Mouse (Mus musculus): Measurements from ENCODE around the gene Tas1r3.

DNA sequence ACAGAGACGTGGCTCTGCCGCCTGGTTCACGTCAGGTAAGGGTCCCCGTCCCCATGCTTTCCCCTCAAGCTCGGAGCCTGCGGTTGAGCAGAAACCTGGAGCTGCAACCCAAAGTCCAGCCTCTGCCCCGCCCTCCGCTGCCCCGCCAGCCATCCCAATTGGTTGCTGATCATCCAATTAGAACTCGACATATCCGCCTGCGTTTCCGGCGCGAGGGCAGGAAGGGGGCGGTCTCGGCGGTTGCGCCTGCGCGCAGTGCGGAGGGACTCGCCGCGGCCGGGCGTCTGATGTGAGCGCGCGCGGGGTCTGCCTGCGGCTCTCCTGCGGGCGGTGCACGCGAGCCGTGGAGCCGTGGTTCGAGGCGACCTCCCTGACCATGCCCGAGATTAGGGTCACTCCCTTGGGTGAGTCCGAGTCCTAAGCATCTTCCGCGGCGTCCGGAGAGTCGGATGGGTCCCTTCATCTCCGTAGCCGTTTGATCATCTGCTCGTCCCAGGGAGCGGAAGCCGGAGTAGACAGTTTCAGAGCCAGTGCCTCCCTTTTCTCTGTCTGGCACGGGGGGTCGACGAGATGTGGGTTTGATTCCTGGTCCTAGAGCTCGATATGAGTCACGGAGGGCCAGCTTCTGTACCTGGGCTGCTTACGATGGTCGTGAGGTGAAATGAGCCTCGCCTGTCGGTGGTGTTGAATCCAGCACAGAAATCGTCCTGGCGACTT lies 6.3 kb upstream of the Tas1r3 start, which contains the start of the genes Cptp and Ints11:
- peak; percentile 63 for TF ChIP-seq POLR2A (IDR thresholded peaks at IDR 0.05; ENCODE audit: low read depth, low read length)
- no peak for TF ChIP-seq CTCF (IDR thresholded peaks at IDR 0.05; ENCODE audit: borderline replicate concordance, insufficient read depth, low read length)

Data from embryonic fibroblast, embryonic 13.5 days (primary cell).